Mouse (Mus musculus): Measurements from ENCODE around the gene Emc3. TPM values are rescaled to one million over a fixed set of nuclear protein-coding genes. Genes with fewer than 3 reads are reported as not detected.

The Emc3 gene
- total and polyA plus RNA-seq, 3 experiments, result 18.8 to 54.4 (median 34.8) TPM

GRCm38 (mm10) chr6:113541610-113542009, 10.2 kb upstream of the Emc3 start:
- H3K36me3 ChIP-seq (replicated peaks), result peaks cover 83% of the 10 kb centered on the region
- TF ChIP-seq TAL1 (conservative IDR thresholded peaks at IDR 0.05; ENCODE audit: low read depth, low read length) (no peak), GATA1 (IDR thresholded peaks at IDR 0.05; ENCODE audit: borderline replicate concordance, low read length) (no peak), GATA2 (IDR thresholded peaks at IDR 0.05; ENCODE audit: borderline replicate concordance, low read depth, low read length) (no peak), CTCF (IDR thresholded peaks at IDR 0.05; ENCODE audit: low read depth, low read length) (no peak), POLR2AphosphoS5 (IDR thresholded peaks at IDR 0.05; ENCODE audit: insufficient replicate concordance, low read depth, low read length) (no peak)
- no peak for ATAC-seq (ENCODE audit: extremely low read depth, insufficient number of reproducible peaks, low FRiP score, poor library complexity, severe bottlenecking)
- H3K4me1 ChIP-seq (ENCODE audit: insufficient read depth, low read depth, low read length), result no peaks in the 10 kb centered on the region
- H3K27me3 ChIP-seq (ENCODE audit: insufficient read depth, low read length), result no peaks in the 10 kb centered on the region
- DNase-seq (ENCODE audit: low spot score), result no peak
- H3K9me3 ChIP-seq (replicated peaks), result no peaks in the 10 kb centered on the region
- H3K4me3 ChIP-seq (ENCODE audit: low read depth, low read length), result no peak overlapping the region

GRCm38 (mm10) chr6:113534886-113535285, 3.4 kb upstream of the Emc3 start:
- Histone ChIP-seq H3K9me3 (replicated peaks) (no peaks in the 10 kb centered on the region), H3K36me3 (replicated peaks) (peaks cover 60% of the 10 kb centered on the region), H3K4me1 (ENCODE audit: insufficient read depth, low read depth, low read length) (peaks cover 21% of the 10 kb centered on the region), H3K4me3 (ENCODE audit: low read depth, low read length) (no peak overlapping the region), H3K27me3 (ENCODE audit: insufficient read depth, low read length) (no peaks in the 10 kb centered on the region)
- TF ChIP-seq GATA1 (IDR thresholded peaks at IDR 0.05; ENCODE audit: borderline replicate concordance, low read length), result no peak
- no peak for TF ChIP-seq TAL1 (conservative IDR thresholded peaks at IDR 0.05; ENCODE audit: low read depth, low read length)
- TF ChIP-seq CTCF (IDR thresholded peaks at IDR 0.05; ENCODE audit: low read depth, low read length), result no peak
- no peak for TF ChIP-seq POLR2AphosphoS5 (IDR thresholded peaks at IDR 0.05; ENCODE audit: insufficient replicate concordance, low read depth, low read length)
- no peak for TF ChIP-seq GATA2 (IDR thresholded peaks at IDR 0.05; ENCODE audit: borderline replicate concordance, low read depth, low read length)
- no peak for DNase-seq (ENCODE audit: low spot score)
- no peak for ATAC-seq (ENCODE audit: extremely low read depth, insufficient number of reproducible peaks, low FRiP score, poor library complexity, severe bottlenecking)

GRCm38 (mm10) chr6:113531840-113532404, 470 bp upstream of the Emc3 start:
- Histone ChIP-seq H3K36me3 (replicated peaks) (peaks cover 57% of the 10 kb centered on the region), H3K27me3 (ENCODE audit: insufficient read depth, low read length) (no peaks in the 10 kb centered on the region), H3K4me3 (ENCODE audit: low read depth, low read length) (peak overlapping the region; percentile 95), H3K4me1 (ENCODE audit: insufficient read depth, low read depth, low read length) (peaks cover 31% of the 10 kb centered on the region), H3K9me3 (replicated peaks) (no peaks in the 10 kb centered on the region)
- ATAC-seq (ENCODE audit: extremely low read depth, insufficient number of reproducible peaks, low FRiP score, poor library complexity, severe bottlenecking) (no peak), DNase-seq (ENCODE audit: low spot score) (no peak)
- TF ChIP-seq GATA1 (IDR thresholded peaks at IDR 0.05; ENCODE audit: borderline replicate concordance, low read length) (no peak), CTCF (IDR thresholded peaks at IDR 0.05; ENCODE audit: low read depth, low read length) (no peak), GATA2 (IDR thresholded peaks at IDR 0.05; ENCODE audit: borderline replicate concordance, low read depth, low read length) (no peak), TAL1 (conservative IDR thresholded peaks at IDR 0.05; ENCODE audit: low read depth, low read length) (no peak), POLR2AphosphoS5 (IDR thresholded peaks at IDR 0.05; ENCODE audit: insufficient replicate concordance, low read depth, low read length) (no peak)

GRCm38 (mm10) chr6:113523420-113523819, 8.0 kb downstream of the Emc3 start:
- no peak overlapping the region for H3K4me3 ChIP-seq (ENCODE audit: low read depth, low read length)
- H3K36me3 ChIP-seq (replicated peaks), result peaks cover 85% of the 10 kb centered on the region
- H3K4me1 ChIP-seq (ENCODE audit: insufficient read depth, low read depth, low read length), result peaks cover 14% of the 10 kb centered on the region
- no peaks in the 10 kb centered on the region for H3K27me3 ChIP-seq (ENCODE audit: insufficient read depth, low read length)
- no peaks in the 10 kb centered on the region for H3K9me3 ChIP-seq (replicated peaks)
- ATAC-seq (ENCODE audit: extremely low read depth, insufficient number of reproducible peaks, low FRiP score, poor library complexity, severe bottlenecking) (no peak), DNase-seq (ENCODE audit: low spot score) (no peak)
- no peak for TF ChIP-seq GATA2 (IDR thresholded peaks at IDR 0.05; ENCODE audit: borderline replicate concordance, low read depth, low read length)
- TF ChIP-seq TAL1 (conservative IDR thresholded peaks at IDR 0.05; ENCODE audit: low read depth, low read length), result no peak
- no peak for TF ChIP-seq GATA1 (IDR thresholded peaks at IDR 0.05; ENCODE audit: borderline replicate concordance, low read length)
- no peak for TF ChIP-seq CTCF (IDR thresholded peaks at IDR 0.05; ENCODE audit: low read depth, low read length)
- TF ChIP-seq POLR2AphosphoS5 (IDR thresholded peaks at IDR 0.05; ENCODE audit: insufficient replicate concordance, low read depth, low read length), result no peak

- ATAC-seq (ENCODE audit: extremely low read depth, insufficient number of reproducible peaks, low FRiP score, poor library complexity, severe bottlenecking), result no peak
- no peak for TF ChIP-seq GATA2 (IDR thresholded peaks at IDR 0.05; ENCODE audit: borderline replicate concordance, low read depth, low read length)
- TF ChIP-seq TAL1 (conservative IDR thresholded peaks at IDR 0.05; ENCODE audit: low read depth, low read length), result no peak
- no peak for TF ChIP-seq POLR2AphosphoS5 (IDR thresholded peaks at IDR 0.05; ENCODE audit: insufficient replicate concordance, low read depth, low read length)
- no peak for TF ChIP-seq CTCF (IDR thresholded peaks at IDR 0.05; ENCODE audit: low read depth, low read length)
- TF ChIP-seq GATA1 (IDR thresholded peaks at IDR 0.05; ENCODE audit: borderline replicate concordance, low read length), result no peak
- H3K36me3 ChIP-seq (replicated peaks), result peaks cover 88% of the 10 kb centered on the region
- H3K9me3 ChIP-seq (replicated peaks), result no peaks in the 10 kb centered on the region
- H3K4me1 ChIP-seq (ENCODE audit: insufficient read depth, low read depth, low read length), result peaks cover 9% of the 10 kb centered on the region
- H3K27me3 ChIP-seq (ENCODE audit: insufficient read depth, low read length), result no peaks in the 10 kb centered on the region
- no peak for DNase-seq (ENCODE audit: low spot score)
- no peak overlapping the region for H3K4me3 ChIP-seq (ENCODE audit: low read depth, low read length)
These were observed 9.1 kb downstream of the Emc3 start for GRCm38 (mm10) chr6:113522310-113522709.

- Histone ChIP-seq H3K27me3 (ENCODE audit: insufficient read depth, low read length) (no peaks in the 10 kb centered on the region), H3K4me1 (ENCODE audit: insufficient read depth, low read depth, low read length) (no peaks in the 10 kb centered on the region), H3K9me3 (replicated peaks) (no peaks in the 10 kb centered on the region), H3K4me3 (ENCODE audit: low read depth, low read length) (no peak overlapping the region), H3K36me3 (replicated peaks) (peaks cover 98% of the 10 kb centered on the region)
- TF ChIP-seq GATA2 (IDR thresholded peaks at IDR 0.05; ENCODE audit: borderline replicate concordance, low read depth, low read length) (no peak), POLR2AphosphoS5 (IDR thresholded peaks at IDR 0.05; ENCODE audit: insufficient replicate concordance, low read depth, low read length) (no peak), CTCF (IDR thresholded peaks at IDR 0.05; ENCODE audit: low read depth, low read length) (no peak), GATA1 (IDR thresholded peaks at IDR 0.05; ENCODE audit: borderline replicate concordance, low read length) (no peak), TAL1 (conservative IDR thresholded peaks at IDR 0.05; ENCODE audit: low read depth, low read length) (no peak)
- DNase-seq (ENCODE audit: low spot score), result no peak
- no peak for ATAC-seq (ENCODE audit: extremely low read depth, insufficient number of reproducible peaks, low FRiP score, poor library complexity, severe bottlenecking)
These were observed 13.9 kb downstream of the Emc3 start for GRCm38 (mm10) chr6:113517434-113518080.
